Mouse (Mus musculus): Measurements from ENCODE around the gene Ttll3.

Ttll3 gene

DNA sequence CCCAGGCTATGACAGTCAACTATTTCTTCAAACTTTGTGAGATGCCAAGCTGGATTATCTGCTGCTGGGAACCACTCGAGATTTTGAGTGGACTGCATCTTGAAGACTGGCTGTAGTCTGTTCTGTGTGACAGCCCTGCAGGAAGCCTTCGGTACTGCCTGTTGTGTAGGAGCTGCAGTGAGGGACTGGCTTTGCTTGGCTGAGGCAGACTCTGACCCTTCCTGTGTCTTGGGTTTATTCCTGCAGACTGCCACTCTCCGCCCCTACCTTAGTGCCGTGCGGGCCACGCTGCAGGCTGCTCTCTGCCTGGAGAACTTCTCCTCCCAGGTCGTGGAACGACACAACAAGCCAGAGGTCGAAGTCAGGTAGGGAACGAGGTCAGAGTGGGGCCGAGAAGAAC is 8.6 kb upstream of the Ttll3 start:
- DNase-seq = no peak

DNA sequence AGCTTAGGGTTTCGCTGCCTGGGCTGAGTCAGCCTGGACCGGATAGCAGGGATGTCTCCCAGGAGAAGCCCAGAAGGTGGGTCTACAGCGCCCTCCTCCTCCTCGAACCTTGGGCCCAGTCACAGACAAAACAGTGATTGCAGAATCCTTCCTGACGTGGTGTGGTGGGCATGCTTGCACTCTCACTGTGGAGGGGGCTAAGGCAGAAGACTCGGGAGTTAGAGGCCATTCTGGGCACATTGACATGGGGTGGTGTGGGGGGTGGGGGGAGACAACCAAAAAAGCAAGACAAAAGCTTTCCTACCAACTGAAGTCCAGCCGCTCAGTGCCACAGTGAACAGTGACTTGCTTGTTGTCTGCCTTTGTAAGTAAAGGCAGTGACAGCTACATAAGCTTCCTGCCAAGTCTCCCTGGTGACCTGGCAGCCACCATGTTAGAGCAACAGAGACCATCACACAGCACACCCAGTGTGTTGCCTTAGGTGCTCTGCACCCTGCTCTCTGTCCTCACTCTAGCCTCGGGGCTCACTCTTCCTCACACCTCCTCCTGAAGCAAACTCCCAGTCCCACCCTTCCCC is 4.6 kb upstream of the Ttll3 start:
- no peak for DNase-seq

DNA sequence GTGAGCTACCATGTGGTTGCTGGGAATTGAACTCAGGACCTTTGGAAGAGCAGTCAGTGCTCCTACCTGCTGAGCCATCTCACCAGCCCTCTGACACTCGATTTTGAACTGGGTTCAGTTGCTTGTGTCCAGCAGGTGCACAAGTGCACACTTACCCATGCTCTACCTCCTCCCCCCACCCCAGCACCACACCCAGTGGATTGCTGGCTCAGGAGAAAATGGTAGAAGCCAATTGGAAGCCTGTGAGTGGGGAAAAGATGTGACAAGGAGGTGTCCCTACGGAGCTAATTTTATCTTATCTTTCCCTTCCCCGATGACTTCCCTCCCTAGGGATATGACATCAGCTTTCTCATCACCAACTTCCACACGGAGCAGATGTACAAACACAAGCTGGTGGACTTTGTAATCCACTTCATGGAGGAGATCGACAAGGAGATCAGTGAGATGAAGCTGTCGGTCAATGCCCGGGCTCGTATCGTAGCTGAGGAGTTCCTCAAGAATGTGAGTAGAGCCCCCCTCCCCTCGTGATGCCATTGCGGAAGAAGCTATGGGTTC is 3.8 kb upstream of the Ttll3 start:
- no peak for DNase-seq

DNA sequence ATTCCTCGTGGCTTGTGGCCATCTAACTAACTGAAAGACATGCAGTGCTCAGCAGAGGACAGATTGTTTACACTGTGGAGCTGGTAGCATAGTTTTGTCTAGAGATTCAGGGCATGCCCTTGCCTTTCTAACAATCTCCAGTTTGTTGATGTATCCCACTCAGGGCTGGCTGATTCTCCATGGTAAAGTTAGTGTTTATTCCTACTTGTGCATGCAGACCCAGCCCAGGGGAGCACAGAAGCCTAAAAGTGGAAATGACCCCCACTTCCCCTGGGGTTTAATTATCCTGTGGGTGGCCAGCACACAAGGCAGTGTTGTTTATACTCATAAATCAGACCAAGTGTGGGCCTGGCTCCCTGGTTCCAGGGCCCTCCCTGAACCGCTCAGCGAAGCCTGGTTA is 3.0 kb upstream of the Ttll3 start:
- no peak for DNase-seq

DNA sequence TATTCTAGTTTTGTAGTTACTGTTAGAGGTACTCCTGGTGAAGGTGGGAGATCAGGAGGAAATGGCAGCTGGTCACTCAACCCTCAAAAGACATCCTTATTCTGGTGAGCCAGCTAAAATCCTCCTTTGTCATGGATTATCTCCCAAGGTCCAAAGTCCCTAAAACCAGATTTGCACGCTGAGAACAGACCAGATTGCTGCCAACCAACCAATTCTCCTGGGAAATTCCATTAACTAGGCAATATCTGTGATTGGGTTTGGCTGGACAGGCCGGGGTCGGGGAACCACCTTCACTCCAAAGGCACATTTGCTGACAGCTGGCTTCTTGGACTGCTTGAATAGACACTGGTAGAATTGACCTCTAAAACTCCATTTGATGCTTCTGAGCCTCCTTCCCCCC is 1.7 kb downstream of the Ttll3 start:
- peak; percentile 18 for DNase-seq

DNA sequence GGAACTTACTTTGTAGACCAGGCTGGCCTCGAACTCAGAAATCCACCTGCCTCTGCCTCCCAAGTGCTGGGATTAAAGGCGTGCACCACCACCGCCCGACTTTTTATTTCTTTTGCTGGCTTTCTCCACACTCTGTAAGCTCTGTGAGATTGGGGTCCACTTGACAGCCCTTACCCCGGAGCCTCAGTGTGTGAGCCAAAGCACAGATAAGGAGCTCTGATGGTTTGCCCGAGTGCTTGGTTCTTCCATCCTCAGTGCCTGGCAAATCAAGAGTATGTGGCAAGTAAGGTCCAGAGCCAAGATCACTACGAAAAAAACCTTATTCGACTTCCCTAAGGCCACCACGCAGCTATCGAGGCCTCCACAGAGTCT is 2.9 kb downstream of the Ttll3 start:
- no peak for DNase-seq

DNA sequence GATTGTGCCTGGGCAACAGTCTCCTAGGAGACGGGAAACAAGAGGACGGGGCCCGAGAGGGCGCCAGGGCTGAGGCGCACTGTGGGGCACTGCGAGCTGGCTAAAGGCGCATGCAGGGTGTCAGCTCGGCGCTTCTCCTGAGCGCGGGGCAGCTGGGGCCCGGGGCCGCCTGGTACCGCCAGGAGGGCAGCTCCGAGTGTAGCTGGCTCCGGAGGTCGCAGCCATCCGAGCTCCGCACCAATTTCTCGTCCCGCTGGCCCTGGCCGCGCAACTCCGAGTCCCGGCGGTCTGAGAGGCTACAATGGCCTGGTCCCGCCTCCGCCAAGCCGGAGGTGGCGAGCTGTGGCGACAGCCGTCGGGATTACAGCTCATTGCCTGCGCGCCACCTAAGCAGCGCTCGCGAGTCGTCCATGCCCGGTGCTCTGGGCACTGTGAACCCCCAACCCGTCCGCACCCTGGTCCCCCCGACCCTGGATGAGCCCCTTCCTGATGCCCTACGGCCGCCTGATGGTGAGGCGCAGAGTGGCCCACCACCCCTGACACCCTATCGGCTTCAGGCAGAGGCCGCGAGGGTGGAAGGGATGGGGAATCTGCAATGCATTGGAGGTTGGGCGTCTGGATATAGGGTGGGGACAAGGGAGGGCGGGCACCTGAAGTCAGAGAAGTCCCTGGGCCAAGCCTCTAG is 3.5 kb downstream of the Ttll3 start:
- DNase-seq = peak; percentile 58

DNA sequence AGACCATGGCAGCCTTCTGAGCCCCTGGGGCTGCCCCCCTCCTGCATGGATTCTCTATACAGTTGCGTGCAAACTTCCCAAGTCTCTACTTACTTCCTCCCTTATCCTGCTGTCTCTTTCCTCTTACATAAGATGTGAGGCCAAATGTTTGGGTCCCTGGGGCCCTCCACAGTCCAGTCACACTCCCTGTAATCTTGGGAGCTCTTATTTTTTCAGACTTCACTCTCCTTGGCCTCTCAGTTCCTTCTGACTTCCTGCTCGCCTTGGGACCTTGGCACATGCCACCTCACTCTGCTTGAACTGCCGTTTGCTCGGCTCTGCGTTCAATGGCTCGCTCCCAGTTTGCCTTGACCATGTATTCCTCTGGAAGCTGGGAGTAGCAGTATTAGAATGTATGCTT is 4.9 kb downstream of the Ttll3 start:
- no peak for DNase-seq

DNA sequence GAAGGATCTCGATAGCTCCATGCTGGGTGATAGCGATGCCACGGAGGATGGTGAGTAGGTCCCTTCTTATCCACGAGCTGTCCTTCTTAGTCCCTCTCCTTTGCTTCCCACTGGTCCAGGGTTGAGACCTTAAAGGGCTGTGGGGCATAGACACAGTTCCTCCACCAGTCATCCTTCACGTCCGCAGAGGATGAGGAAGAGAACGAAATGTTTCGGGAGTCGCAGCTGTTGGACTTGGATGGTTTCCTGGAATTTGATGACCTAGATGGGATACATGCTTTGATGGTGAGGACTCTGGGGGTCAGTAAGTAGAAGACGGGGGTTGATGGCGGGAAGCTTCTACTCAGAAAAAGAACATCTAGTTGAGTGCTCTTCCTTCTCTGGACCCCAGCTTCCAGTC is 5.8 kb downstream of the Ttll3 start:
- DNase-seq = no peak

DNA sequence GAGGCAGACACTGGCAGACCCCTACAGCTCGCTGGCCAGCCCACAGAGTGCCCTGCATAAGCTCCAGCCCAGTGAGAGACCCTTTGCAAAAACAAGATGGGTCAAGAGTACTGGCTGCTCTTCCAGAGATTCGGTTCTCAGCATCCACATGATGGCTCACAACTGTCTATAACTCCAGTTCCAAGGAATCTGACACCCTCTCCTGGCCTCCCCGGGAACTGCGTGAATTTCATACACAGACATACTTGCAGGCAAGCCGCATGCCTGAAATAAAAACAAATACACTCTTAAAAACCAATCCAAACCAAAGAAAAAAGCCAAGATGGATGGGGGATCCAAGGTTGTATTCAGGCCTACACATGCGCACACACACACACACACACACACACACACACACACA is 6.4 kb downstream of the Ttll3 start:
- DNase-seq = no peak

DNA sequence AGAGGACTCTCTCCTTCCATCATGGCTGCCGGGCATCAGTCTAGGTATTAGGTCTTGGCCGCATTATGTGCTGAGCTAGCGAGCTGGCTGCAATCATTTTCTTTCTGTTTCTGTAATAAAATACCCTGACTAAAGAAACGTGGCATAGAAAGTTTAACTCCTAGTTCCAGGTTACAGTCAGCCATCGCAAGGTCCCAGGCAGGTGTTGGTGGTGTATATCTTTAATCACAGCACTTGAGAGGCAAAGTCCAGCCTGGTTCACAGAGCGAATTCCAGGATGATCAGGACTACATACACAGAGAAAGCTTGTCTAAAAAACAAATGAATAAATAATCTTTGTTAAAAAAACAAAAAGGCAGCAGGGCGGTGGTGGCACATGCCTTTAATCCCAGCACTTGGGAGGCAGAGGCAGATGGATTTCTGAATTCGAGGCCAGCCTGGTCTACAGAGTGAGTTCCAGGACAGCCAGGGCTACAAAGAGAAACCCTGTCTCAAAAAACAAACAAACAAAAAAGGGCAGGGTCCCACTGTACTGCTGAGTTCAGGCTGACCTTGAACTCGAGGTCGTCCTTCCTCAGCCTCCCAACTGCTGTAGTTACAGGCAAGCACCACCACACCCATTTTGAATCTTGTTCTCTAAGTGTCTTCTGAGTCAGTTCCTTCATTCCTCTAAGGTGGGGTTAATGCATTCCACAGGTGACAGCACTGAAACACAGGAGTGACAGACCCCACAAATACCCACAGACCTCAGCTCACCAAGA is 7.4 kb downstream of the Ttll3 start:
- DNase-seq = no peak

DNA sequence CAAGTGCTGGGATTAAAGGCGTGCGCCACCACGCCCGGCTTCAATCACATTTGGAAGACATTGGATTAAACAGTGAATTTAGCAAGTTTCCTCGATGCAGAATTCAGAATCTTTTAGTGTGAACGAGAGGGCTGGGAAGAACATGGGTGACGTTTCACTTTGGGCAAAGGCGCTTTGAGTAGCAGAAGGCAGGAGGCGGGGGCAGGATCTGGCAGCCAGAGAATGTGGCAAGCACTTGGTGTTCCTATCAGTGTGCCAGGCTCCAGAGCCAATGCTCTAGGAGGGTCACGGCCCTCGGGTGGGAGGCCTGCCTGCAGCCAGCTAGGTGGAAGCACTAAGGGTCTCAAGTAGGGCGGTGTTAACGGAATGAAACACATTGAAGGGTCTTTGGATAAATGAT is 13.0 kb downstream of the Ttll3 start:
- no peak for DNase-seq

DNA sequence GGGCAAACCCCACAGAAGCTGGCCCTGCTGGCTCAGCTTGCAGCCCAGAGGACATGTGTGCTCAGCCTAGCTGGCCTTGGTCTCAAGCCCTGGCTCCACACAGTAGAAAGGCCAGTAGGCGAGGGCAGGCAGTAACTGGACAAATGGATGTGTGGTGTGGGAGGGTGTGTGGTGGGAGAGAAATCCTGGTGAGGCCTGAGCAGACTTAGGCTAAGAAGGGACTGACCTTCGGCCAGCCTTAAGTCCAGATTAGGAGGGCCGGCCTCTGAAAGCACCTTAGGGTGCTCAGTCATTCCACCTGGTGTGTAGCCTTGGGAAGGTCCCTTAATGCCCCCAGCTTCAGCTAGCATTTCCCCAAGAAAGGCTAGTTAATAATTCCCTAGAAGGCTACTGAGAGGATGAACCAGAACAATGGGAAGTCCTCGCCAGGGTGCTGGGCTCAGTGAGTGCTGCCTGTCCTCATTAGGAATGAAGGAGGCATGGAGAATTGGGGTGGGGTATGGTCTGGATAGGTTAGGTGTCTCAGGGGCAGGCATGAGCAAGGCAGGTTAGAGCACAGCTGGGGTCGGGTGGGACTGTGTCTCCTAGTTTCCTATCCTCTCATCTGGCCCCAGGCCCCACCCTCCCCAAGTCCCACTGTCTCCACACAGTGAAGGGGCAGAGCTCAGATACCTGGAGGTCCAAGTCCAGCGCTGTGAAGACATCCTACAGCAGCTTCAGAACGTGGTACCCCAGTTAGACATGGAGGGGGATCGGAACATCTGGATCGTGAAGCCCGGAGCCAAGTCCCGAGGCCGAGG is 15.8 kb downstream of the Ttll3 start:
- peak; percentile 45 for DNase-seq

DNA sequence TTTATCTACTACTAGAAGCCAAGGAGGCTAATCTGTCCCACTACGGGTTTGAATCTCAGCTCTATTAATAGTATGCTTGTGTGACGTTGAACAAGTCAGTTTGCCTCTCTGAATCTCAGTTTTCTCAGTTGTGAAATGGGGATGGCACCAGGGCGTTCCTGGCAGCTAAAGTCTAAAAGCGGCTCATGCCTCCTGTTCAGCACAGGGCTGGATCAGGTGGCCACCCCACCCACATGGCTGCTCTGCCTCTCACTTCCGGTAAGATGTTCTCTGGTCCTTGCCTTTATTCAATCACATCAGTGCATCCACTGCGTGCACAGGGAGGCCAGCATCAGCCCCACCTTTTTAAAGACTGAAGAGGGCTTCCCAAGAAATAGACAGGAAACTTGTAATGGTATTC is 16.4 kb downstream of the Ttll3 start:
- DNase-seq = no peak

DNA sequence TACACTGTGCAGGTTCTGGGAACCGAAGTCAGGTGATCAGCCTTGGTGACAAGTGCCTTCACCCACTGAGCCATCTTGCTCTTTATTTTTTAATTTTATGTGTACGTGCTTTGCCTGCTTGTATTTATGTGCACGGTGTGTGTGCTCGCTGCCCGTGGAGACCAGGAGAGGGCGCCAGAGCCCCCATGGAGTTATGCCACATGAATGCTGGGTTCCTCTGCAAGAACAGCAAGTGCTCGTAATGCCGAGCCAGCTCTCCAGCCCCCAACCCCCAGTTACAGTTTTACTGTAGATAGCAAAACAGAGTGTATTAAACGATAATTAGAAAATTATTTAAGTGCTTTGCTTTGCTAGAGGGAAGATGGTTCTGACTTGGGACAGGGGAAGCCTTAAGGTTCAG is 17.6 kb downstream of the Ttll3 start:
- no peak for DNase-seq

DNA sequence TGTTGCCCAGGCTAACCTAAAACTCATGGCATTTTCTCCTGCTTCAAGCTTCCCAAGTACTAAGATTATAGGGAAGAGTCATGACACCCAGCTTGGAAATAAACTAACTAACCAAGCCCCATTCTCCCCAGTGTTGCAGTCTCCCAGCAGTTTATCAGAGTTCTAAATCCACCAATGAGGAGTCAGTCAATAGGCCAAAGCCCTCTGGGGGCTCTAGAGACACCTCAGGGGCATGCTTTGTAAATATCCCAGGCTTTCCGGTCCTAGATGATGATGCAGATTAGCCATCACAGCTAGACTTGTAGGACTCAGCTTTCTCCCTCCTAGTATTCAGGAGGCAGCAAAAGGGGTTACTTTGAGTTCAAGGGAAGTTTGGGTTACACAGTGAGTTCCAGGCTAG is 20.9 kb downstream of the Ttll3 start:
- no peak for DNase-seq

DNA sequence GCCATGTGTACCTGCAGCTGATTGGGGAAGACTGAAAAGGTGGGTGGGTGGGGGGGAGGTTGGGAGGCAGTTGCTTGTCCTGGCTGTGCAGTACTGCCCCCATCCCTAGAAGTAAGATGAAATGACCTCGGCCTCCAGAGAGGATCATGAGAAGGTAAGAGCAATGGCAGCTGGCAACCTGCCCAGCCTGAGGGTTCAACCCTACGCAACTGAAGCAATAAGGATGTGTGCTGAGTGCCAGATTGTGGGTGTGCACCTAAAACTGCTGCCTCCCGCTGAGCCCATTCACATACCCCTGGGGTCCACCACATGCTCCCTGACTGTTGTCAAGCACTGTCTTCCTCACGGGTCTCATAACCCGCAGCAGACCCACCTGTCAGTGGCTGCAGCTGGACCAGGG is 27.4 kb downstream of the Ttll3 start:
- no peak for DNase-seq

DNA sequence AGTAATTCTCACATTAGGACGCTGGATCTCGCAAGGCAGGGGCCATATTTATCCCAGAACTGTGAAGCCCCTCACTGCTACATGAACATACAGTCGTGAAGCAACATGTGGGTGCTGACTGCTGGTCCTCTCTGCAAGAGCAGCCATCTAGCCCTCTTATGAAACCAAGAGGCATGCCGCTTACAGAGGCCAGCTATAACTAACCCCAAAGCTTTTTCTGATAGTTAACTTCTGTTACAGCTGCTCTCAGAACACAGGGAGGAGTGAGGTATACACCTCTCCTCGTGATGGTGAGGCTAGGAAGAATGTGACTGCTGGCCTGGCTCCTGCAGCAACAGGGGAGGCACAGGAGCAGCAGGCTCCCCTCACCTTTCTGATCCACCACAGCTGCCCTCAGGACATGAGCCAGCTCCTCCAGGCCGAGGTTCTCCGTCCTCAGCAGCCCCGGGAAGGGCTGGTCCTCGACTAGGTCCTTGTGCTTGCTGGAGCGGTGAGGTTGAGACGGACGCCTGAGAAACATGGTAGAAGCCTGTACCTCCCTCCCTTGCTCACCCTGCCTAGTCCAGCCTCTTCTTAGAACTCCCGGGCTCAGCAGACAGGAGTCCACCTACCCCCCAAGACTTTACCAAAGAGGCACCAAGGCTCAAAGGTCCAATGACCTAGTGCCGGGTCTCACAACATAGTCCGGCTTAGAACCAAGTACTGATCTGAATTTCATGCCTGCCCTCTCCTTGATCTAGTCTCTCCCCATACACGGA is 29.6 kb downstream of the Ttll3 start:
- DNase-seq = no peak

DNA sequence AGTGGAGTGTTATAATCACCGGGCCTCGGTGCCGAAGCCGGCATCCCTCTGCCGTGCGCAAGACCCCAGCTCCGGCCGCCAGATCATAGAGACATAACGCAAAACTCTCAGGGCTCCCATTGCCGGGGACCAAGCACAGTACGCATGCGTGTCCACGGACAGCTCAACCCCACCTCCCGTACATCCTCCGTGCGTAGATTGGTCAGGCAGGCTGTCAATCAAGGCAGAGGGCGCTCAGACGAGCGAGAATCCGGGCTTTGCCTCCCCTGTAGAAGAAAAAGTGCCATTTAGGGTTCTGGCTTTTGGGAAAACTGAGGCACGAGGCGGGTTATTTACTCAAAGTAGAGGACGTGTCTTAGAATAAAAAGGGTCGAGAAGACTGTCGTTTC is 30.1 kb downstream of the Ttll3 start, which contains the start of gene Rpusd3:
TSS of gene Rpusd3 (minus strand) at position 142 of the 389 bp plus-strand sequence.
- DNase-seq = peak; percentile 98

DNA sequence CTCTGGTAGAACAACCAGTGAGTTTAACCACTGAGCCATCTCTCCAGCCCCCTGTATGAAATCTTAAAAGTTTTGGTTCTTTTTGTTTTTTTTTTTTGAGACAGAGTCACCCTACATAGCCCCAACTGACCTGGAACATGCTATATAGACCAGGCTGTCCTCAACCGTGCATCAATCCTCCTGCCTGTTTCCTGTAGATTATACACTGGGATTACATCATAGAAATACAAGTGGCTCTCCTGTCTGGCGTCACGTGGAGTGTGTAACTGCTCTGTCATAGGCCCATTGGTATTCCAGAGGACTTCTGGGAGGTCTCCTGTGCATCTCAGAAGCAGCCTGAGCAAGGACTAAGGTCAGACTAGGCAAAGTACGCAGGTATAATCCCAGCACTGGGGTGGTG is 33.9 kb downstream of the Ttll3 start:
- DNase-seq = no peak

DNA sequence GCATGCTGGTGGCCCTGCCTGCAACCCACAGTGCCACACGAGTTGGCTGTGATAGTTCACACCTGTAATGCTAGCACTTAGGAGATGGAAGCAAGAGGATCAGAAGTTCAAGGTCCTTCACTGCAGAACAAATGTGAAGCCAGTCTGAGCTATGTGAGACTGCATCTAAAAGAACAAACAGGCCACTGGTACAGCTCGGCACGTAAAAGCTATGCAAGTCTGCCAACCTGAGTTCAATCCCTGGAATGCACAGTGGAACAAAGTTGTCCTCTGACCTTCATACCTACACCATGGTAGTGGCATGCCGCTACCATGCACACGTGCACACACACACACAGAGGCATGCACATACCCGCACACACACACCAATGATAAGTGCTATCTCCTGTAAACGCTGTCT is 35.1 kb downstream of the Ttll3 start:
- peak; percentile 33 for DNase-seq

DNA sequence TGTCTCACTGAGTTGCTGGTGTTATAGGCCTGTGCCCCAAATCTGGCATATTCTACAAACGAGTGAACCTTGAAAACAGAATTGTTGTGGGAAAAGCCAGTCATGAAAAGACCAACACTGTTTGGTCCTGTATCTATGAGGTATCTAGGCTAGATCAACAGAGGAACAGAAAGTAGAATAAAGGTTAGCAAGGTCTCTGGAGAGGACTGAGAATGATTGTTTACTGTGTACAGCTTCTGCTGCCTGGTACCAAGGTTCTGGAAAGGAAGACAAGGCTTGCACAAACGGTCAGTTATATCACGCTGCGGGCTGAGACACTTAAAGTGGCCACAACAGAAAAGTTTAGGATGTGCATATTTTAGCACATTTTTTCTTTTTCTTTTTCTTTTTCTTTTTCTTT is 37.6 kb downstream of the Ttll3 start:
- no peak for DNase-seq

DNA sequence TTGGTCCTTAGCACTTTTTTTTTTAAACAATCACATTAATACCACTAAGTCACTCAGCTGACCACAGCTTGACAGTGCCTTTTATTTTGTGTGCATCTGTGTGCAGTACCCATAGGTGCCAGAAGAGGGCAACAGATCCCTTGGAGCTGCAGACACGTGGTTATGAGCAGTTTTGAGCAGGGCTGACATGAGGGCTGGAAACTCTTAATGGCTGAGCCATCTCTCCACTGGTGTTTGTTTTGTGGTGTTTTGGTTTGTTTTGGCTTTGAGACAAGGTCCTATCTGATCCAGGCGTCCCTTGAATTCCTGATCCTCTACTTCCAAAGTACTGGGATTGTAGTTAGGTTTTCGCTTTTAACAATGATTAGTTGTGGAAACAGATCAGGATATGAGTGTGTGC is 38.3 kb downstream of the Ttll3 start:
- peak; percentile 42 for DNase-seq

Data from kidney, adult 18-20 months (tissue).